Mouse (Mus musculus) liver, postnatal 0 days (tissue): ENCODE data around the gene Nae1.
A peak's percentile ranks its signal among the peaks of the same experiment; 100 is the strongest.

Experiments used
- CTCF ChIP-seq: sonication (generic); IDR thresholded peaks from 2 replicates; pipeline ENCODE4 v1.5.1; 2016; ENCODE audit warnings: antibody characterized with exemption, low read depth
- EP300 ChIP-seq: IDR thresholded peaks from 2 replicates; pipeline ENCODE4 v1.6.1; 2016; ENCODE audit warnings: antibody characterized with exemption, low read depth, mild to moderate bottlenecking

GRCm38 (mm10) chr8:104570436-104571343, 36.3 kb upstream of the Nae1 start:
- TF ChIP-seq CTCF (peak; percentile 83), EP300 (no peak)
